Mouse (Mus musculus): ENCODE results near the gene Ctu1. TPM values are rescaled to one million over a fixed set of nuclear protein-coding genes. Genes with fewer than 3 reads are reported as not detected.

Gene Ctu1
- 4.6 TPM for polyA plus RNA-seq (2017; shearing (Covaris generic))

DNA sequence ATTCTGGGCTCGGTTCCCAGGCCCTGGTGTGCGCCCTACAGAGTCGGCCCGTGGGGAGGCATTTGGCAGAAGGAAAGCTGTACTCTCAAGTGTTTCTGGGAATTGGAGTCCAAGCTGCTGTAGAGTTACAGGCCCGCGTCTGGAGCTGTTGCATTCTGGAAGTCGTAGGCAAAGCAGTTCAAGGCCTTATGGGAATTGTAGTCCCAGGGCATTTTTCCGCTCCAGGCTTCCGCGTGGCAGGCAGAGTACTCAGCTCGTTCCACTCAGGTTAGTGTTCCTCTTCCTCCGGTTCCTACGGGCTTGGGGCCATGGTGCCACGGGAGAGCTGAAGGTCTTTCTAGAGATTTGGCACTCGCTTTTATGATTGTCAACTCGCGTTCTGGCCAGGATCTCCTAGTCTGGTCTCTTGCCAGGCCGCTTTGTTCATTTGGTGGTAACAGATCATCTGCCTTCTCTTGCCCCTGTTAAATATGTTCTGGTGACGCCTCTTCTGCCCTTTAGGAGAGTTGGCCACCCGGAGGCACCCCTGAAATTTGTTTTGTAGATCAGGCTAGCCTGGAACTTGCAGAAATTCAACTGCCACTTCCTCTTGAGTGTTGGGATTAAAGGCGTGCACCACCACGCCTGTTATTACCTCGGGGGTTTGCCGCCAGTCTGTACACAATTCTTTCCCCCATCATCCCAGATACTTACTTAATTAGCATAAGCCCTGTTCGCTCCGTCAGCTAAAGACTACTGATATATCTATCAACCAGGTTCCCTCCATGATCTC lies at the start of gene Ctu1:
Ctu1 (plus strand) TSS at position 208 of the 772 bp plus-strand sequence.

DNA sequence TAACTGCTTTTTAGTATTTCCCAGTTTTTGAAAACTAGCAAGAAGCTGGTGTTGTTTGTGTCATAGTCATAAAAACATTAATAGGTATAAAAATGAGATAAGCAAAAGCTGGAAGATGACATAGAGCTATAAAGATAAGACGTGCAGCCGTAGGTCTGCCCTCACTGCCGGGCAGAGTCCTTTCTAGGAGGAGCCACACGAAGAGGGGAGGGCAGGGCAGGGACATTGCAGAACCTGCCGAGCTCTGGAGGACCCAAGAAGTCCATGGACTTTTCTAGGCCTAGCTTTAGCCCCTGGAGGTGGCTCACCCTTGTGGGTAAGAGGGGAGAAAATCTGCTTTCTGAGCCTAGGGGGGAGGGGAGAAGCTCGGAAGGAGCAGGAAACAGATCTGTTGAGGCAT lies 37.3 kb upstream of the Ctu1 start, which contains the start of gene Ceacam18:
Ceacam18 (plus strand) TSS at position 208 of the 400 bp plus-strand sequence.

DNA sequence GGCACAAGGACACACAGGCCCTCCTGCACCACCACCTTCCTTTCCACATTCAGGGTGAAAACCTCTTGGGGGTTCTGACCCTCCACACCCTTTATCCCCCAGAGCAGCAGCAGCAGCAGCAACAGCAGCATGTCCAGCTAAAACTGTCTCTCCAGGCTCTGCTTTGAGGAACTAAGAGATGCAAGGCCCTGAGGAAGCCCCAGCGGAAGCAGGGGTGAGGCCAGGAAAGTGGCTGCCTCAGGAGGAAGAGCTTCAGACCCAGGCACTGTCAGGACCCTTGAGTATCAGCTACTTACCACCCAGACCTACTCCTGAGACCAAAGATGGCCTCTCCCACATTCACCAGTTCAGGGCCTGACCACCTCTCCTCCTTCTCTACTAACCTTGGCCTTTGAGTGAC lies 11.8 kb upstream of the Ctu1 start, which contains the start of gene Siglece:
Siglece (minus strand) TSS at position 160 of the 400 bp plus-strand sequence.

DNA sequence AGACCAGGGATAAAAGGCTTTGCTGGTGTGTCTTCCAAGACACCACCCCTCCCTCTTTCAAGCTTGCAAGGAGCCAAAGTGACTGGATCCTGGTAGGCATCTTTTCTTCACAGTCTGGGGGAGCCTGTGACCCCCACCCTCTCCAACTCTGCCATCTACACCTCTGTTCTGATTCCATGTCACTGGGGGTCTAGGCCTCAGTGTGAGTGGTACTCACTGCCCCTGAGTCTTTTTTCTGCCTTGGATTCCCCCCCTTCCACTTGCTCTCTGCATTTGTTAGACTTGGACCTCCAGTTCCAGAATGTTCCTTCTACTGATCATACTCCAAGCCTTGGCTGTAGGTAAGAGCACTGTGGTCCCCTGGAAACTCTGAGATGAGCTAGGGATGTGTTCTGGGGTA lies 18.3 kb downstream of the Ctu1 start, which contains the start of gene Klk14:
Klk14 (plus strand) TSS at position 301 of the 400 bp plus-strand sequence.

DNA sequence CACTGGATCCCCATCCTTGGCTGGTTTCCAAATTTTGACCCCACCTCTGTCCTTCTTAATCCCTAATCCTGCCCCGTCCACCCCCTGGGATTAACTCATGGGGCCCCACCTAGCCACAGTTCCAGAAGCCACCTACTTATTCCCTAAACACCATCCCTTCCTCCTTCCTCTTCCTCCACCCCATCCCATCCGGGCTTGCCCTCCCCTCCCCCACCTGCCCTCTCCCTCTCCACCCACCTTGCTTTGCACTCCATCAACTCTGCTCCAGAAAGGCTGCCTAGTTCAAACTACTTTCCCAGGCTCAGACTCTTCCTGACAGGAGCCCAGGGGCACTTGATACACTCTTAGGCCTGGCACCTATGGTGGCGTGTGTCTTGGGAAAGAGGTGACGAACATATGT lies 40.5 kb downstream of the Ctu1 start, which contains the start of gene Klk13:
Klk13 (plus strand) TSS at position 301 of the 400 bp plus-strand sequence.

Other genes with a start within 250 kb of the Ctu1 start
- not detected for gene Lim2, start 244.3 kb upstream of the Ctu1 start, polyA plus RNA-seq (2017; shearing (Covaris generic))
- gene Nkg7, start 234.9 kb upstream of the Ctu1 start, polyA plus RNA-seq (2017; shearing (Covaris generic)) = 1,742 TPM
- not detected for gene Cldnd2, start 231.2 kb upstream of the Ctu1 start, polyA plus RNA-seq (2017; shearing (Covaris generic))
- gene Etfb, start 227.9 kb upstream of the Ctu1 start, polyA plus RNA-seq (2017; shearing (Covaris generic)) = 73.5 TPM
- gene Gm45233, start 227.9 kb upstream of the Ctu1 start, polyA plus RNA-seq (2017; shearing (Covaris generic)) = not detected
- 5.9 TPM for gene Vsig10l, start 208.9 kb upstream of the Ctu1 start, polyA plus RNA-seq (2017; shearing (Covaris generic))
- gene Iglon5, start 181.9 kb upstream of the Ctu1 start, polyA plus RNA-seq (2017; shearing (Covaris generic)) = not detected
- gene 4931406B18Rik, start 166.1 kb upstream of the Ctu1 start, polyA plus RNA-seq (2017; shearing (Covaris generic)) = not detected
- not detected for gene Cd33, start 127.6 kb upstream of the Ctu1 start, polyA plus RNA-seq (2017; shearing (Covaris generic))
- 1.8 TPM for gene Zfp658, start 109.8 kb upstream of the Ctu1 start, polyA plus RNA-seq (2017; shearing (Covaris generic))
- 6.4 TPM for gene Zfp719, start 92.4 kb upstream of the Ctu1 start, polyA plus RNA-seq (2017; shearing (Covaris generic))
- not detected for gene Zfp819, start 64.8 kb upstream of the Ctu1 start, polyA plus RNA-seq (2017; shearing (Covaris generic))
- gene Ceacam18, start 37.3 kb upstream of the Ctu1 start, polyA plus RNA-seq (2017; shearing (Covaris generic)) = not detected
- gene Siglece, start 11.9 kb upstream of the Ctu1 start, polyA plus RNA-seq (2017; shearing (Covaris generic)) = not detected
- gene Klk14, start 18.4 kb downstream of the Ctu1 start, polyA plus RNA-seq (2017; shearing (Covaris generic)) = not detected
- not detected for gene Klk13, start 40.6 kb downstream of the Ctu1 start, polyA plus RNA-seq (2017; shearing (Covaris generic))
- gene Klk12, start 96.9 kb downstream of the Ctu1 start, polyA plus RNA-seq (2017; shearing (Covaris generic)) = not detected
- gene Klk11, start 102.6 kb downstream of the Ctu1 start, polyA plus RNA-seq (2017; shearing (Covaris generic)) = 0.30 TPM
- 0.56 TPM for gene Klk10, start 109.0 kb downstream of the Ctu1 start, polyA plus RNA-seq (2017; shearing (Covaris generic))
- gene Klk9, start 119.9 kb downstream of the Ctu1 start, polyA plus RNA-seq (2017; shearing (Covaris generic)) = 0.60 TPM
- gene Klk8, start 125.6 kb downstream of the Ctu1 start, polyA plus RNA-seq (2017; shearing (Covaris generic)) = 41.3 TPM
- not detected for gene Klk7, start 139.3 kb downstream of the Ctu1 start, polyA plus RNA-seq (2017; shearing (Covaris generic))
- not detected for gene Klk6, start 152.5 kb downstream of the Ctu1 start, polyA plus RNA-seq (2017; shearing (Covaris generic))
- not detected for gene Klk5, start 170.0 kb downstream of the Ctu1 start, polyA plus RNA-seq (2017; shearing (Covaris generic))
- gene Klk4, start 209.1 kb downstream of the Ctu1 start, polyA plus RNA-seq (2017; shearing (Covaris generic)) = not detected

Data from effector memory CD4-positive, alpha-beta T cell, adult 7 months (primary cell).